Mouse (Mus musculus) layer of hippocampus, adult 8-10 months (tissue): ENCODE measurements at regions not wholly inside any gene's neighbourhood (a gene's known extent, or its start where the extent isn't known, plus 50 kb on each side); places are given as distances from the start of the nearest gene placed in this dataset.

Experiments
- DNase-seq, 2 experiments: peaks; one replicate each; pipeline ENCODE4 v3.0.0; 2022; ENCODE audit warnings: low spot score in 2 of 2

DNA sequence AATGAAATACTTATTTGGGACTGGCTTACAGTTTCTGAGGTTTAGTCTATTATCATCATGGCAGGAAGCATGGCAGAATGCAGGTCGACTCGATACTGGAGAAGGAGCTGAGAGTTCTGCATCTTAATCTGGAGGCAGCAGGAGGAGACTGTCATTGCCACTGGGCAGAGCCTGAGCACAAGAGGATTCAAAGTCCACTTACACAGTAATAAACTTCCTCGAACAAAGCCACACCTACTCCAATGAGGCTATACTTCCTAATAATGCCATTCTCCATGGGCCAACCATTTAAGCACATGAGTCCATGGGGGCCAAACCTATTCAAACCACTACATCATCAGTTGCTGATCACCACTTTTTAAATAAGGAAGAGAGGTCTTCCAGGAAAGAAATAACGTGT is 393.5 kb downstream of the Gja1 start:
- DNase-seq = no peak

- no peak for DNase-seq
Observed at GRCm38 (mm10) chr10:56782265-56782664, 405.1 kb downstream of the Gja1 start.

DNA sequence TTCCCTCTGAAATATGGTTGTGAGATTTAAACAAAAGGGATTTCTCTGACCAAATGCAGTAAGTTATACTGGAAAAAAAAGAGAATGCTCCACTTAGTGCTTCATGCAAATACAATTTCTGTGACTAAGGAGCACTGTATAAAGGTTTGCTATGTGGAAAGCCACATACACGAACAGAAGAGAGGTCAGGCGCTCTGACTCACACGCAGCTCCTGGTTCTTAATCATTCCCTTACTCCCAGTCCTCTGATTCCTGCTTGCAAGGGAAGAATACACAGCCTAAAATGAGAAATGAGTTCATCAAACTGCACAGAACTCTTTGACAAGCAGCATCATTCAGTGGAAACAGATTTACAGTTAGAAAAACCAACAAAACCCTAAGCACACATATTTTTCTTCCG is 406.8 kb downstream of the Gja1 start:
- DNase-seq = no peak

DNA sequence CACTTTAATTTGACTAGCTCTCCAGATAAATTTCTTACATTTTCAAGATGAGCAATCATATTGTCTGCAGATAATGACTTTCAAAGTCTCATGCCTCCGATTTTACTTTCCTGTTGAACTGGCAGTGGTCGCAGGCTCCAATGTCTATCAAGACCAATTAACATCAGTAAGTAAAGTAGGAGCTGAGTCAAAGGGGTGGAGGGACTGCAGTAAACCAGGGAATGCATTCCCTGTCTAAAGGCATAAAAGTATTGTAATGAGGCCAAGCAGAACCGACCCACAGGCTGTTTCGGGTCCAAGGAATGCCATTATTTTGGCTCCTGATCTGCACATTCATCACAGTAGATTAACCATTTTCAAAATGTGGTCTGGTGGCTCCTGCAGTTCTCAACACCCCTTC is 411.0 kb downstream of the Gja1 start:
- no peak for DNase-seq

GRCm38 (mm10) chr10:56793074-56793473 is 415.9 kb downstream of the Gja1 start:
- DNase-seq = no peak

DNA sequence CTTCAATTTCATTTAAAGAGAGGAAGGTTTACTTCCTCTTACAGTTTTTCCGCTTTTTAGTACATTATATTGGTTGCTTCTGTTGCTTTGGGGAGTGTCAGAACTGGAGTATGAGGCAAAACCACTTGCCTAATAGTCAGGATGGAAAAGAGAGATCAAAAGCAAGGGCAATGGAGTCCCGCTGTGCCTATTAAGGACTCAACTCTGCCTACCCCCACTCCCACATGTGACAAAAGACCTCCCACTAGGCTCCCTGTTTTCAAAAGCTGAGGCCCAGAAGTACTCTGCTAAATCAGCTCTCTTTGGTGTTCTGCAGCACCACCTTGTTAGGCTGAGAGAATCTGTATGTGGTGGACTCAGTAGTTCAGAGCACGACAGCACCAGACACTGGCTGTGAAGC is 418.3 kb downstream of the Gja1 start:
- no peak for DNase-seq

DNA sequence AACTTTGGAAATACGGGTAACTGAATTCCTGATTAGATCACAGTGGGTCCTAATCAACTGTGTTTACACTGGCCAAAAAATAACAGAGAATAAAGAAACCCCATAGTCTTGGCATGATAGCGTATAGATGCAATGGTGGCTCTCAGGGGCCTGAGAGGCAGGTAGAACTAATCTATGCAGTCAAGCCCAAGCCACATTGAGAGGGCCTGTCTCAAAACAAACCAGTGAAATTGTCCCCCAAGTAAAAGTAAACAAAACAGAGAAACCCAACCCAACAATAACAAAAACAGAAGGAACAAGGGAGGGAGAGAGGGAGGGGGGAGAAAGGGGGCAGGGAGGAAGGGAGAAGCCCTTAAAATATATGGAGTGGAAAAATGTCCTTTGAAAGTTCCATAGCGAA is 422.2 kb downstream of the Gja1 start:
- no peak for DNase-seq

DNA sequence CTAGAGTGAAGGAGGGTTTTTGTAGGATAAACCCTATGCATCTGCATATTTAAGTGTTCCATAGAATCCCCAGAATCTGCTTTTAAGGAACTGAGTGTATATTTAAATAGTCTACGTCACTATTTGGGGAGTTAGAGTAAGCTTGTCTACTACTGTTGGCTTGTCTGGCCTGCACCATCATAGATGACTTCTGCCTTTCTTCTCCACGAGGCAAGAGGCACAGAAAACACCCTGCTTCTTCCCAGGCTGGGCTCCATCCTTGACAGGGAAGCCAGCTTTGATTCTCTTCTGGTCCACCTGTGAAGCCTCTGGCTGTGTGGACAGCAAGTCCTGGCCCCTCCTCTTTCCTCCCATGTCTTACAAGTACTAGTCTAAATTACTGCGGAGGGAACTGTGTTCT is 422.6 kb downstream of the Gja1 start:
- no peak for DNase-seq

DNA sequence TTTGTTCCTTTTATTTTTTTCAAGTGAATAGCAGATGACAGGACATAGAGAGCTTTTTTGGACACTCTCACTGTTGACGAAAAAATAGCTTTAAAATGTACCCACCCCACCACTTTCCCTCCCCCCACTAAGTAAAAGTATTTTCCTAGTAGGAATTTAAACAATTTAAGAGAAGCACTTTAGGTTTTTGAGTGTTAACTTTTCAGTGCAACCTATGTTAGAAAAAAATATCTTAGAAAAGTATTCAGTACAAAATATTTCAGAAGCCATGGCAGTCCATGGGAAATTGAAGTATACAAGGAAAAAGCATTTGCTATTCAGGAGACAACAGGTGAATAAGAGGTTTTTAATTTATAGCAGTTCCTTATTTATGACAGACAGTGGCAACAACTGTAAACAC is 431.9 kb downstream of the Gja1 start:
- no peak for DNase-seq

GRCm38 (mm10) chr10:56822158-56822557 is 445.0 kb downstream of the Gja1 start:
- no peak for DNase-seq

DNA sequence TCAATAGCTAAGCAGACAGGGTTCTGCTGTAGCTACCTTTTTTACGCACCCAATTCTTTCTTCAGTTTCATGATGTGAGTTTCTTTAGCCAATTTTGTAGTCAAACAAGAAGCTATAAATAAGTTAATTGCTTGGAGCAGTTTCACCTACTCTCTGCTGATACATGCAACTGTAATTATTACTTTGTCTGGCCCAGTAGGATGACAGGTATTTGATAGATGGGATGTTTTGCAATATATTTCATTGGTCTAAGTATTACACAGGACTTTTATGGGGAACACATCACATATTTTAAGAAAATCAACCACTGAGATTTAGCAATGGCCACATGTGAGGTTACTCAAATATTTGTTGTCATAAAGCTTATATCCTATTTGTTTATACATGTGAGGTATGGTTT is 454.2 kb downstream of the Gja1 start:
- no peak for DNase-seq

GRCm38 (mm10) chr10:56831966-56832365 is 454.8 kb downstream of the Gja1 start:
- DNase-seq = peak; percentile 12 to 36

DNA sequence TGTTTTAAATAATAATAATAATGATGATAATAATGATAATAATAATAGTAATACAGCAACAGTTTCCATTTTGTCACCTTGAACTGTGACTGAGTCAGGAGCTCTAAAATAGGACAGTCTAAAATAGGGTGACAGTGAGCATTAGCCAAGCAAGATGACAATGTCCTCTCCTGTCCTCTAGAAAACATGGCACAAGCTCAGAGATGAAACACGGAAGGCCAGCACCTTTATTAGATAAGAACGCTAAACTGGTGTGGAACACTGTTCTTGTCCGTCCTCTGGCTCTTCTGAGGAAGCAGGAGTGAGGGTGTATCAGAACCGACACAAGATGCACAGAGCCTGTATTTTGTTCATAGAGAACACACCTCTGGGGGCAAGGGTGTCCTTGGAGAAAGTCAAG is 459.0 kb downstream of the Gja1 start:
- DNase-seq = no peak

GRCm38 (mm10) chr10:56839006-56839495 is 461.9 kb downstream of the Gja1 start:
- peak; percentile 42 to 49 for DNase-seq

GRCm38 (mm10) chr10:56839545-56839944 is 462.4 kb downstream of the Gja1 start:
- peak; percentile 31 to 35 for DNase-seq

DNA sequence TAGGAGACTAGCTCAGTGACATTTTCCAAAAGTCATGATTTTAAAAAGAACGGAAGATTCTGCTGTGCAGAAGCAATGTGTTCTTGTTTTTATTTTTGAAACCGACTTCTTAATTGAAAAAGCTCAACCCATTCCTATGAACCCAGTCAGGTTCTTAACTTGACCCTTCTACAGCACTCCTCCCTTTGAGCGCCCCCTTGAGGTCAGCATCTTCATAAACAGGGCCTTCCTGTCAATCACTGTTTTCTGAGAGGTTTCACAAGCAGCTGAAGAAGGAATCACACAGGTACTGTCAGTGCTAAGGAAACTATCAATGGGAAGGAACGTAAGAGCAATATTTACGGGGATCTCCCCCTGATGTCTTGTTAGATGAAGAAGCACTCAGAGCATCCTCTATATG is 463.6 kb downstream of the Gja1 start:
- no peak for DNase-seq

DNA sequence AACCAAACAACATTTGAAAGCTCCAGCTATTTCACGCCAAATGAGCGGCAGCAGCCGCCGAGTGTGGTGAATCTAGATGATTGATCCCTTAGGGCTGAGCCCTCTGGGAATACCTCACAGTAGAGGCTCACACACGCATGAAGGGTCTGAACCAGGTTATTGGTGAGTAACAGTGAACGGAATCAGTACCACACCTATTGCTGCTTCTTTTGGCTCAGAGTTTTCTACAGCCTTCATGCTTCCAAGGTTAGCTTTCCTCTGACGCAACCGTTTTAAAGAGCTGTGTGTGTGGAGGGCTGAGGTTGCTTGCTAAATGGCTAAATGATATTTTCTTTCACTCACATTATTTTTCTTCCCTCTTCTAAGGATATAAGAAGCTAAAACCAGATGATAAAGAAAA is 464.4 kb downstream of the Gja1 start:
- no peak for DNase-seq

DNA sequence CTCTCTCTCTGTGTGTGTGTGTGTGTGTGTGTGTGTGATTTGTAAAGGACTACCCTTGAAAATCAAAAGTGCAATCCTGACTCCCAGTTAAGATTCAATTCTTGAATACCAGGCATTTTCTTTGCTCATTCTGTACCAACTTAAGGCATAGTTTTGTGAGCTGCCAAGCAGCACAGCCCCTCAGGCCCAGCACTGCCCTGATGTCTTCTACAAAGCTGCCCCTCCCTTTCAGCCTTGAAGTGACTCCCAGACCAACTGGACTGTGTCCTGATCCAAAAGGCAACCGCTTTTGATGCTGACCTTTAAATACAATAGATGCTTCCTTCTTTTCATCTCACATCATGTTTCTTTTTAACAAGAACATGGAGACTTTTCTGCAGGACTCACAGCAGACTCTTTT is 464.8 kb downstream of the Gja1 start:
- no peak for DNase-seq

DNA sequence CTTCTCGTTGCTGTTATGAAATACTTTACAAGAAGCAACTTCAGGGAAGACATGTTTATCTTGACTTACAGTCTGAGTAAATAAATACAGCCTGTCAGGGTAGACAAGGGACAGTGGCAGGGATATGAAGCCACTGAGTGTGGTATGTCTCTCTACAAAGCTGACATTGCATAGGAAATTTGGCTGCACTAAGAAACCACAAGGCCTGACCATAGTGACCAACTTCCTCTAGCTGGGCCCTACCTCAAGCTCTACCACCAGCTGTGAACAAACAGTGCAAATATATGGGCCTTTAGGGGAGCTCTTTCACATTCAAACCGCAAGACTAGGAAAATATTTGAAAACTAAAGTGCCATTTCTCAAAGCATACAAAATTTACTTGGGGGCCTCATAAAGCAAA is 475.4 kb downstream of the Gja1 start:
- no peak for DNase-seq

DNA sequence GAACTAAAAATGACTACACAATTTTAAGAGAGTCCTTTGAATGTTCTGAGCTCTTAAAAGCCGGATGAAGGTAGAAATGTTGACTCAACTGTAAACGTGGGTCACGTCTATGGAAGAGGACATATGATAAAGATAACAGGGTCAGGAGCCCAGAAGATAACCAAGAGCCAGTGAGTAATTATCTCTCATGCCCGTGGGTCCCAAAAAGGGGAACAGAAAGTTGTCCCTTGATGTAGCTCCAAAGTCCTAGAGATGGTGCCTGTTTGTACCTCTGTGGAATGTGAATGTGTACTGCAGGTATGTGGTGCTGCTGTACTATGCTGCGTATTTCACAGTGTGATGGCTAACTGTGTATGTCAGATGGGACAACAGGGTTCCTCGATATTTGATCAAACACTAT is 479.1 kb downstream of the Gja1 start:
- no peak for DNase-seq

GRCm38 (mm10) chr10:56879744-56880143 is 502.6 kb downstream of the Gja1 start:
- DNase-seq = no peak

GRCm38 (mm10) chr10:56880154-56880591 is 503.0 kb downstream of the Gja1 start:
- peak; percentile 13 to 19 for DNase-seq

DNA sequence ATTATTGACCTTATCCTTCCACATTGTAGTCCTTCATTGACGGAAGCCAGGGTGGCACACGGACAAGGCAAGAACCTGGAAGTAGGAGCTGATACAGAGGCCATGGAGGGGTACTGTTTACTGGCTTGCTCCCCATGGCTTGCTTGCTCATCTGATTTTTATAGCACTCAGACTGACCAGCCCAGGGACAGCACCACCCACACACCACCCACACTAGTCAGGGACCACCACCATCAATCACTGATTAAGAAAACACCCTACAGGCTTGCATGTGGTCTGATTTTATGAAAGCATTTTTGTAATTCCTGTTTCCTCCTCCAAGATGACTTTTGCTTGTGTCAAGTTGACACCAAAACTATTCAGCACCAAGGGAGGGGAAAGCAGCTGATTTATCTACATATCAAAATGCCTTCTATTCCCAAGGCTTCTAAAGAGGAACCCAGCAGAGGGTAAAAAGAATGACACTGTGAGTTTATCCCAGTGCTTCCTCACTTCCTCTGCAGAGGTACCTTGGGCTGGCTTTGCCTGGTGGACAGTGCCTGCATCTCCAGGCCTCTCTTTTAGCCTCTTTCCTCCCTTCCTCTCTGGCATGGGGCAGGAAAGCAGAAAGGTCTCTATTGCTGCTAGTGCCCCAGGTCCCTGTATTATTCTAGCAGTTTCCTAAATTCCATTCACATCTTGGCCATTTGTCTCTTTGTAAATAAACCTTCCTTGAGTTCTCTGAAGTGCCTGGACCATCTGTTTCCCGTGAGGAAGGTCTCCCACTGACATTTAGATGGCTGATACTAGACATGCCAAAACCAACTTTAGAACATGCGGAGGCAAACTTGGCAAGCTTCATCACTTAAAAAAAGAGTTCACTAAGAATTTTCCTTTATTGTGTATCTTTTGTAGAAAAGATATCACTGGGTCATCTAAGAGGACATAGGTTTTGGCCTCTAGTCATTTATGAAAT is 507.6 kb downstream of the Gja1 start:
- DNase-seq = no peak
